Mouse (Mus musculus) forebrain, embryonic 15.5 days (tissue): ENCODE results near the gene Anapc7. TPM values are rescaled to one million over a fixed set of nuclear protein-coding genes. Genes with fewer than 3 reads are reported as not detected.

Experiments used
- ATAC-seq: fragments of 200-750 bp; cut with Nextera tagmentation; replicated peaks from 2 replicates; pipeline ENCODE4 v1.8.0; 2017; ENCODE audit warnings: mild to moderate bottlenecking, moderate TSS enrichment, moderate library complexity
- H3K27ac ChIP-seq: fragments of 300-500 bp; sonication (generic); replicated peaks from 2 replicates; pipeline ENCODE4 v1.5.1; 2015; ENCODE audit warnings: mild to moderate bottlenecking, inconsistent platforms
- H3K27me3 ChIP-seq: fragments of 300-500 bp; sonication (generic); 2 replicates; pipeline ENCODE4 v1.6.1; 2015; ENCODE audit warnings: inconsistent platforms
- H3K36me3 ChIP-seq: fragments of 300-500 bp; sonication (generic); 2 replicates; pipeline ENCODE4 v1.6.1; 2015; ENCODE audit warnings: mild to moderate bottlenecking, inconsistent platforms
- H3K4me1 ChIP-seq: fragments of 300-500 bp; sonication (generic); 2 replicates; pipeline ENCODE4 v1.6.1; 2015; ENCODE audit warnings: inconsistent platforms
- H3K4me2 ChIP-seq: fragments of 300-500 bp; sonication (generic); replicated peaks from 2 replicates; pipeline ENCODE4 v1.6.1; 2015; ENCODE audit warnings: mild to moderate bottlenecking, inconsistent platforms
- H3K4me3 ChIP-seq: fragments of 300-500 bp; sonication (generic); 2 replicates; pipeline ENCODE4 v1.5.1; 2015; ENCODE audit warnings: mild to moderate bottlenecking, inconsistent platforms
- H3K9ac ChIP-seq: fragments of 300-500 bp; sonication (generic); replicated peaks from 2 replicates; pipeline ENCODE4 v1.6.1; 2015; ENCODE audit warnings: mild to moderate bottlenecking, inconsistent platforms
- H3K9me3 ChIP-seq: fragments of 300-500 bp; sonication (generic); 2 replicates; pipeline ENCODE4 v1.6.1; 2016; ENCODE audit warnings: inconsistent platforms
- WGBS: fragments of 180-500 bp; shearing (Covaris S2); methylation state at CpG from one replicate; pipeline ENCODE4 v1.1.7; 2015; ENCODE audit warnings: mixed read lengths; 5-methylcytosine and 5-hydroxymethylcytosine counted together
- polyA plus RNA-seq: library from polyadenylated mRNA; unstranded; fragments of >200 nt; fragmentation: Nextera tagmentation; extraction: Ambion mirVana; gene quantifications from 2 replicates; pipeline ENCODE4 v1.2.1, GENCODE M21; 2015

The Anapc7 gene
- polyA plus RNA-seq, 1 experiment from 2014 or later: 53.3 TPM

GRCm38 (mm10) chr5:122392227-122393004 is 29.1 kb upstream of the Anapc7 start:
- Histone ChIP-seq H3K27ac (peak overlapping the region; percentile 60; the same call in 1 of the 2 replicates), H3K36me3 (peaks cover 9% of the 10 kb centered on the region), H3K9me3 (no peaks in the 10 kb centered on the region), H3K27me3 (no peaks in the 10 kb centered on the region), H3K4me3 (peak overlapping the region; percentile 60), H3K4me2 (peak overlapping the region; percentile 78), H3K9ac (peak overlapping the region; percentile 69), H3K4me1 (peaks cover 13% of the 10 kb centered on the region)
- peak; percentile 57; the same call in 1 of the 2 replicates for ATAC-seq
- 16% methylated on average over 19 of the region's 19 CpGs for WGBS

- Histone ChIP-seq H3K9ac (no peak overlapping the region), H3K4me3 (no peak overlapping the region), H3K36me3 (peaks cover 13% of the 10 kb centered on the region), H3K4me2 (no peak overlapping the region), H3K4me1 (peaks cover 13% of the 10 kb centered on the region), H3K27me3 (no peaks in the 10 kb centered on the region), H3K27ac (no peak overlapping the region), H3K9me3 (no peaks in the 10 kb centered on the region)
- ATAC-seq: no peak
- WGBS: 40% methylated on average over 2 of the region's 2 CpGs
These were observed 27.6 kb upstream of the Anapc7 start for GRCm38 (mm10) chr5:122393887-122394286.

- Histone ChIP-seq H3K27ac (no peak overlapping the region), H3K4me3 (no peak overlapping the region), H3K36me3 (peaks cover 30% of the 10 kb centered on the region), H3K9me3 (no peaks in the 10 kb centered on the region), H3K27me3 (no peaks in the 10 kb centered on the region), H3K4me1 (peaks cover 16% of the 10 kb centered on the region), H3K9ac (no peak overlapping the region), H3K4me2 (no peak overlapping the region)
- no peak for ATAC-seq
- 88% methylated on average over 10 of the region's 10 CpGs for WGBS
These were observed 24.7 kb upstream of the Anapc7 start for GRCm38 (mm10) chr5:122396791-122397190.

- H3K4me1 ChIP-seq: peaks cover 14% of the 10 kb centered on the region
- no peak overlapping the region for H3K4me3 ChIP-seq
- no peak overlapping the region for H3K4me2 ChIP-seq
- no peaks in the 10 kb centered on the region for H3K9me3 ChIP-seq
- no peaks in the 10 kb centered on the region for H3K27me3 ChIP-seq
- H3K27ac ChIP-seq: no peak overlapping the region
- WGBS: 88% methylated on average over 8 of the region's 8 CpGs
- ATAC-seq: no peak
- no peak overlapping the region for H3K9ac ChIP-seq
- H3K36me3 ChIP-seq: peaks cover 37% of the 10 kb centered on the region
These were observed 24.0 kb upstream of the Anapc7 start for GRCm38 (mm10) chr5:122397495-122397894.

GRCm38 (mm10) chr5:122399871-122400270 is 21.6 kb upstream of the Anapc7 start:
- peaks cover 3% of the 10 kb centered on the region for H3K4me1 ChIP-seq
- no peak overlapping the region for H3K27ac ChIP-seq
- WGBS: 94% methylated on average over 8 of the region's 8 CpGs
- H3K9ac ChIP-seq: no peak overlapping the region
- no peak for ATAC-seq
- H3K4me2 ChIP-seq: no peak overlapping the region
- H3K4me3 ChIP-seq: no peak overlapping the region
- no peaks in the 10 kb centered on the region for H3K9me3 ChIP-seq
- no peaks in the 10 kb centered on the region for H3K27me3 ChIP-seq
- H3K36me3 ChIP-seq: peaks cover 56% of the 10 kb centered on the region

- no peaks in the 10 kb centered on the region for H3K9me3 ChIP-seq
- ATAC-seq: no peak
These were observed 20.7 kb upstream of the Anapc7 start for GRCm38 (mm10) chr5:122400628-122401302.

GRCm38 (mm10) chr5:122401303-122401640 is 20.2 kb upstream of the Anapc7 start:
- Histone ChIP-seq H3K4me1 (peaks cover 3% of the 10 kb centered on the region), H3K27me3 (no peaks in the 10 kb centered on the region), H3K4me3 (no peak overlapping the region), H3K36me3 (peaks cover 70% of the 10 kb centered on the region), H3K4me2 (no peak overlapping the region), H3K27ac (no peak overlapping the region), H3K9ac (no peak overlapping the region), H3K9me3 (no peaks in the 10 kb centered on the region)
- 12% methylated on average over 8 of the region's 8 CpGs for WGBS
- no peak for ATAC-seq

More at GRCm38 (mm10) chr5:122400628-122401302, 20.7 kb upstream of the Anapc7 start:
- WGBS: 84% methylated on average over 18 of the region's 18 CpGs
- peaks cover 65% of the 10 kb centered on the region for H3K36me3 ChIP-seq
- no peaks in the 10 kb centered on the region for H3K27me3 ChIP-seq
- H3K9ac ChIP-seq: no peak overlapping the region
- no peak overlapping the region for H3K4me2 ChIP-seq
- H3K4me1 ChIP-seq: peaks cover 3% of the 10 kb centered on the region
- no peak overlapping the region for H3K27ac ChIP-seq
- no peak overlapping the region for H3K4me3 ChIP-seq

GRCm38 (mm10) chr5:122402160-122402559 is 19.3 kb upstream of the Anapc7 start:
- peaks cover 71% of the 10 kb centered on the region for H3K36me3 ChIP-seq
- no peak overlapping the region for H3K9ac ChIP-seq
- H3K4me1 ChIP-seq: peaks cover 3% of the 10 kb centered on the region
- H3K4me3 ChIP-seq: no peak overlapping the region
- no peaks in the 10 kb centered on the region; the same call in 1 of the 2 replicates for H3K9me3 ChIP-seq
- no peak for ATAC-seq
- H3K4me2 ChIP-seq: no peak overlapping the region
- no peaks in the 10 kb centered on the region for H3K27me3 ChIP-seq
- WGBS: 72% methylated on average over 13 of the region's 13 CpGs
- H3K27ac ChIP-seq: peak overlapping the region; percentile 24; the same call in 1 of the 2 replicates

GRCm38 (mm10) chr5:122402772-122403171 is 18.7 kb upstream of the Anapc7 start:
- H3K4me2 ChIP-seq: no peak overlapping the region
- ATAC-seq: 0 out of 2 replicates have a peak, but pooled peaks have one; percentile 16
- no peak overlapping the region for H3K4me3 ChIP-seq
- no peaks in the 10 kb centered on the region; the same call in 1 of the 2 replicates for H3K9me3 ChIP-seq
- WGBS: 81% methylated on average over 5 of the region's 5 CpGs
- H3K27me3 ChIP-seq: no peaks in the 10 kb centered on the region
- peak overlapping the region; percentile 24; the same call in 1 of the 2 replicates for H3K27ac ChIP-seq
- peaks cover 75% of the 10 kb centered on the region for H3K36me3 ChIP-seq
- peaks cover 3% of the 10 kb centered on the region for H3K4me1 ChIP-seq
- H3K9ac ChIP-seq: no peak overlapping the region

- Histone ChIP-seq H3K9me3 (no peaks in the 10 kb centered on the region; the same call in 1 of the 2 replicates), H3K4me1 (peaks cover 3% of the 10 kb centered on the region), H3K4me3 (no peak overlapping the region), H3K9ac (no peak overlapping the region), H3K27ac (no peak overlapping the region), H3K27me3 (no peaks in the 10 kb centered on the region), H3K36me3 (peaks cover 71% of the 10 kb centered on the region), H3K4me2 (no peak overlapping the region)
- no peak for ATAC-seq
- 96% methylated on average over 12 of the region's 12 CpGs for WGBS
These were observed 18.1 kb upstream of the Anapc7 start for GRCm38 (mm10) chr5:122403362-122403761.

GRCm38 (mm10) chr5:122405537-122405936 is 16.0 kb upstream of the Anapc7 start:
- WGBS: 96% methylated on average over 10 of the region's 10 CpGs
- Histone ChIP-seq H3K4me2 (no peak overlapping the region), H3K27me3 (no peaks in the 10 kb centered on the region), H3K4me3 (no peak overlapping the region), H3K4me1 (peaks cover 3% of the 10 kb centered on the region), H3K27ac (no peak overlapping the region), H3K9ac (no peak overlapping the region), H3K36me3 (peaks cover 64% of the 10 kb centered on the region), H3K9me3 (no peaks in the 10 kb centered on the region; the same call in 1 of the 2 replicates)
- ATAC-seq: no peak
